Mouse (Mus musculus): Measurements from ENCODE around the gene Vwa8. TPM values are rescaled to one million over a fixed set of nuclear protein-coding genes. Genes with fewer than 3 reads are reported as not detected.
A peak's percentile ranks its signal among the peaks of the same experiment; 100 is the strongest.

Gene Vwa8
- polyA plus RNA-seq, 1 experiment from 2014 or later: 7.2 TPM

- no peaks in the 10 kb centered on the region for H3K27me3 ChIP-seq (ENCODE audit: low read depth, poor library complexity, severe bottlenecking)
- H3K4me1 ChIP-seq: 0 out of 2 replicates have a peak, but pooled peaks cover 3% of the 10 kb centered on the region
- H3K27ac ChIP-seq (replicated peaks): no peak overlapping the region
- no peaks in the 10 kb centered on the region for H3K36me3 ChIP-seq
- H3K9me3 ChIP-seq (replicated peaks): no peaks in the 10 kb centered on the region
- DNase-seq (ENCODE audit: low spot score): no peak
- no peak overlapping the region for H3K4me3 ChIP-seq
- WGBS: 91% methylated on average over 11 of the region's 11 CpGs
Measured at GRCm38 (mm10) chr14:79212380-79212991, 363.6 kb downstream of the Vwa8 start.

- no peak overlapping the region for H3K4me3 ChIP-seq
- H3K4me1 ChIP-seq: 0 out of 2 replicates have a peak, but pooled peaks cover 3% of the 10 kb centered on the region
- no peak for DNase-seq (ENCODE audit: low spot score)
- no peaks in the 10 kb centered on the region for H3K9me3 ChIP-seq (replicated peaks)
- H3K36me3 ChIP-seq: no peaks in the 10 kb centered on the region
- H3K27me3 ChIP-seq (ENCODE audit: low read depth, poor library complexity, severe bottlenecking): no peaks in the 10 kb centered on the region
- H3K27ac ChIP-seq (replicated peaks): no peak overlapping the region
- WGBS: 94% methylated on average over 6 of the region's 6 CpGs
Measured at GRCm38 (mm10) chr14:79214129-79214528, 365.3 kb downstream of the Vwa8 start.

- no peak for DNase-seq (ENCODE audit: low spot score)
- Histone ChIP-seq H3K9me3 (replicated peaks) (no peaks in the 10 kb centered on the region), H3K4me3 (no peak overlapping the region), H3K36me3 (no peaks in the 10 kb centered on the region), H3K4me1 (0 out of 2 replicates have a peak, but pooled peaks cover 3% of the 10 kb centered on the region), H3K27ac (replicated peaks) (no peak overlapping the region), H3K27me3 (ENCODE audit: low read depth, poor library complexity, severe bottlenecking) (no peaks in the 10 kb centered on the region)
- 87% methylated on average over 8 of the region's 8 CpGs for WGBS
Measured at GRCm38 (mm10) chr14:79214660-79215249, 365.9 kb downstream of the Vwa8 start.

- no peak overlapping the region for H3K27ac ChIP-seq (replicated peaks)
- 81% methylated on average over 2 of the region's 2 CpGs for WGBS
- no peak for DNase-seq (ENCODE audit: low spot score)
- no peaks in the 10 kb centered on the region for H3K27me3 ChIP-seq (ENCODE audit: low read depth, poor library complexity, severe bottlenecking)
- no peak overlapping the region for H3K4me3 ChIP-seq
- no peaks in the 10 kb centered on the region for H3K36me3 ChIP-seq
- 0 out of 2 replicates have a peak, but pooled peaks cover 3% of the 10 kb centered on the region for H3K4me1 ChIP-seq
- no peaks in the 10 kb centered on the region for H3K9me3 ChIP-seq (replicated peaks)
Measured at GRCm38 (mm10) chr14:79216366-79216765, 367.5 kb downstream of the Vwa8 start.

GRCm38 (mm10) chr14:79223431-79224036 is 374.7 kb downstream of the Vwa8 start:
- H3K4me1 ChIP-seq: no peaks in the 10 kb centered on the region
- DNase-seq (ENCODE audit: low spot score): no peak
- 91% methylated on average over 12 of the region's 12 CpGs for WGBS

GRCm38 (mm10) chr14:79225458-79225857 is 376.6 kb downstream of the Vwa8 start:
- DNase-seq (ENCODE audit: low spot score): no peak
- Histone ChIP-seq H3K9me3 (replicated peaks) (no peaks in the 10 kb centered on the region), H3K27me3 (ENCODE audit: low read depth, poor library complexity, severe bottlenecking) (no peaks in the 10 kb centered on the region), H3K4me3 (no peak overlapping the region), H3K36me3 (no peaks in the 10 kb centered on the region), H3K4me1 (peaks cover 5% of the 10 kb centered on the region; the same call in 1 of the 2 replicates), H3K27ac (replicated peaks) (0 out of 2 replicates have a peak overlapping the region, but pooled peaks have one; percentile 4)
- 70% methylated on average over 8 of the region's 8 CpGs for WGBS

More at GRCm38 (mm10) chr14:79223431-79224036, 374.7 kb downstream of the Vwa8 start:
- Histone ChIP-seq H3K4me3 (no peak overlapping the region), H3K9me3 (replicated peaks) (no peaks in the 10 kb centered on the region), H3K27ac (replicated peaks) (no peak overlapping the region), H3K36me3 (no peaks in the 10 kb centered on the region), H3K27me3 (ENCODE audit: low read depth, poor library complexity, severe bottlenecking) (no peaks in the 10 kb centered on the region)

- H3K27ac ChIP-seq (replicated peaks): no peak overlapping the region
- 83% methylated on average over 9 of the region's 9 CpGs for WGBS
Measured at GRCm38 (mm10) chr14:79226056-79226455, 377.2 kb downstream of the Vwa8 start.

GRCm38 (mm10) chr14:79226741-79227140 is 377.9 kb downstream of the Vwa8 start:
- Histone ChIP-seq H3K4me3 (no peak overlapping the region), H3K4me1 (peaks cover 5% of the 10 kb centered on the region; the same call in 1 of the 2 replicates), H3K36me3 (no peaks in the 10 kb centered on the region), H3K27me3 (ENCODE audit: low read depth, poor library complexity, severe bottlenecking) (no peaks in the 10 kb centered on the region), H3K27ac (replicated peaks) (no peak overlapping the region), H3K9me3 (replicated peaks) (no peaks in the 10 kb centered on the region)
- no peak for DNase-seq (ENCODE audit: low spot score)
- WGBS: 94% methylated on average over 6 of the region's 6 CpGs

More at GRCm38 (mm10) chr14:79226056-79226455, 377.2 kb downstream of the Vwa8 start:
- H3K36me3 ChIP-seq: no peaks in the 10 kb centered on the region
- H3K27me3 ChIP-seq (ENCODE audit: low read depth, poor library complexity, severe bottlenecking): no peaks in the 10 kb centered on the region
- DNase-seq (ENCODE audit: low spot score): no peak
- no peak overlapping the region for H3K4me3 ChIP-seq
- peaks cover 5% of the 10 kb centered on the region; the same call in 1 of the 2 replicates for H3K4me1 ChIP-seq
- H3K9me3 ChIP-seq (replicated peaks): no peaks in the 10 kb centered on the region

GRCm38 (mm10) chr14:79227955-79228354 is 379.1 kb downstream of the Vwa8 start:
- Histone ChIP-seq H3K4me1 (peaks cover 5% of the 10 kb centered on the region; the same call in 1 of the 2 replicates), H3K4me3 (no peak overlapping the region), H3K36me3 (no peaks in the 10 kb centered on the region), H3K27ac (replicated peaks) (no peak overlapping the region), H3K27me3 (ENCODE audit: low read depth, poor library complexity, severe bottlenecking) (no peaks in the 10 kb centered on the region), H3K9me3 (replicated peaks) (no peaks in the 10 kb centered on the region)
- WGBS: 72% methylated on average over 4 of the region's 4 CpGs
- no peak for DNase-seq (ENCODE audit: low spot score)

- Histone ChIP-seq H3K4me1 (peaks cover 11% of the 10 kb centered on the region), H3K27ac (replicated peaks) (no peak overlapping the region)
- WGBS: 90% methylated on average over 4 of the region's 4 CpGs
Measured at GRCm38 (mm10) chr14:79231677-79232076, 382.8 kb downstream of the Vwa8 start.

GRCm38 (mm10) chr14:79233697-79234096 is 384.8 kb downstream of the Vwa8 start:
- Histone ChIP-seq H3K27ac (replicated peaks) (no peak overlapping the region), H3K36me3 (no peaks in the 10 kb centered on the region), H3K4me1 (peaks cover 23% of the 10 kb centered on the region), H3K4me3 (no peak overlapping the region), H3K27me3 (ENCODE audit: low read depth, poor library complexity, severe bottlenecking) (no peaks in the 10 kb centered on the region), H3K9me3 (replicated peaks) (no peaks in the 10 kb centered on the region)
- 94% methylated on average over 5 of the region's 5 CpGs for WGBS
- no peak for DNase-seq (ENCODE audit: low spot score)

More at GRCm38 (mm10) chr14:79231677-79232076, 382.8 kb downstream of the Vwa8 start:
- Histone ChIP-seq H3K4me3 (no peak overlapping the region), H3K9me3 (replicated peaks) (no peaks in the 10 kb centered on the region), H3K27me3 (ENCODE audit: low read depth, poor library complexity, severe bottlenecking) (no peaks in the 10 kb centered on the region), H3K36me3 (no peaks in the 10 kb centered on the region)
- DNase-seq (ENCODE audit: low spot score): no peak

- no peak overlapping the region; the same call in 1 of the 2 replicates for H3K27ac ChIP-seq (replicated peaks)
- 92% methylated on average over 2 of the region's 2 CpGs for WGBS
- DNase-seq (ENCODE audit: low spot score): no peak
Measured at GRCm38 (mm10) chr14:79234513-79234912, 385.7 kb downstream of the Vwa8 start.

GRCm38 (mm10) chr14:79235157-79235556 is 386.3 kb downstream of the Vwa8 start:
- 64% methylated on average over 5 of the region's 5 CpGs for WGBS
- no peaks in the 10 kb centered on the region for H3K27me3 ChIP-seq (ENCODE audit: low read depth, poor library complexity, severe bottlenecking)
- H3K9me3 ChIP-seq (replicated peaks): peaks cover under 1% of the 10 kb centered on the region; the same call in 1 of the 2 replicates
- no peaks in the 10 kb centered on the region for H3K36me3 ChIP-seq
- DNase-seq (ENCODE audit: low spot score): no peak
- H3K4me1 ChIP-seq: peaks cover 18% of the 10 kb centered on the region
- H3K27ac ChIP-seq (replicated peaks): peak overlapping the region; percentile 28; the same call in 1 of the 2 replicates
- H3K4me3 ChIP-seq: no peak overlapping the region

More at GRCm38 (mm10) chr14:79234513-79234912, 385.7 kb downstream of the Vwa8 start:
- Histone ChIP-seq H3K36me3 (no peaks in the 10 kb centered on the region), H3K4me1 (peaks cover 18% of the 10 kb centered on the region), H3K27me3 (ENCODE audit: low read depth, poor library complexity, severe bottlenecking) (no peaks in the 10 kb centered on the region), H3K4me3 (no peak overlapping the region), H3K9me3 (replicated peaks) (no peaks in the 10 kb centered on the region)

All from midbrain, embryonic 10.5 days (tissue).